Mouse (Mus musculus) right cerebral cortex, postnatal 36 days (tissue): ENCODE data around the gene Ube2e1.
"Not testable (repeated sequence)": the region's sequence is repeated elsewhere in the genome, so short reads cannot be mapped to it uniquely, and the experiment has no call there.

Source experiments
- DNase-seq, 2 experiments: peaks; one replicate each; pipeline ENCODE4 v3.0.0; 2022; ENCODE audit warnings: low spot score in 2 of 2, mixed read lengths in 1 of 2

Ube2e1 gene

DNA sequence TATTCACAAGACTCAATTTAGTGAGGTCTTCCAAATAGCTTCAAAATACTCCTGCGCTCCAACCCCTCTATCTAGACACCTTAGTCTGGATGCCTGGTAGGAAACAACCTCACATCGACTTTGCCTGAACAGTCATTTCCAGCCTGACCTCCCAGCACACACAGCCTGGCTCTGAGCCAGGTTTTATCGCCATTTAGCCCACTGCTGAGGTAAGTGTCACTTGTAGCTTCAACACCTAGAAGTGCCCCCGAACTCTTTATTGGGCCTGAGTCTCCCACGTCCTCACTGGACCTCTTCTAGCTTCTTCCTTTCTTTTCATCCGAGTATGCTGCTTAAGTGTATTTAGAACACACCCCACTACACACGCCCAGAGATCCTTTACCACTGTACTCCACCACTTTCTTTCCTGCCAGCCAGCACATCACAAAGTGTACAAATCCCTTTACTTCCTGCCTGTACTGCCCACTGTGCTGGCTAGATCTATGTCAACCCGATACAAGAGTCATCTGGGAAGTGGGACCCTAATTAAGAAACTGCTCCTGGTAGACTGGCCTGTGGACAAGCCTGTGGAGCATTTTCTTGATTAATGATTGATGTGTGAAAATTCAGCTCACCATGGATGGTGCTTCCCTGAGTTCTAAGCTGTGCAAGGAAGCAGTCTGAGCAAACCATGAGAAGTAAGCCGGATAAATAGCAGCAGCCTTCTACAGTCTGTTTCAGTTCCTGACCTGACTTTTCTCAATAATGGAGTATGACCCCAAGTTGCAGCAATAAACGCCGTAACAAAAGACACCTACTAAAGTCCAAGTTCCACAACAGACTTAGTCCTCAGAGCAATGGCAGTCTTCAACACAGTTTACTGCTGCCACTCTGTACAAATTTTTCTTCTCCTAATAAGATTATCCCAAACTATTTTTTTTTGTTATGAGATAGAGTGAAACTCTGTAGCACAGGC is 13.9 kb downstream of the Ube2e1 start:
- DNase-seq: no peak

DNA sequence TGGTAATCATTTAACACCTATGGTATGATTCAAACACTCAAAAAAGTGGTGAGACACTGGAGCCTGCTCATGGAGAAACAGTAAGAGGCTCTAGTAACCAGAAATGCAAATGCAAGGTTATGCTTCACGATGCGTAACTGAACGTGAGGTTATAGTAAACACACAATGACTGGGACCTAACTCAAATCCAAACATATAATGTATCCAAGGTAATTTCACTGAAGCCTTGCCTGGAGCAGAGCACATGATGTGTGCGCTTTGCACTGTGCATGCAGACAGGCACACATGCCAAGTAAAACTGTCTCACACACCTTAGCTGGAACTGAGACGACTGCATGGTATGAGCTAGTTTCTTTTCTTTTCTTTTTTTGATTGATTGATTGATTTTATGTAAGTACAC is 27.5 kb downstream of the Ube2e1 start:
- DNase-seq: no peak

DNA sequence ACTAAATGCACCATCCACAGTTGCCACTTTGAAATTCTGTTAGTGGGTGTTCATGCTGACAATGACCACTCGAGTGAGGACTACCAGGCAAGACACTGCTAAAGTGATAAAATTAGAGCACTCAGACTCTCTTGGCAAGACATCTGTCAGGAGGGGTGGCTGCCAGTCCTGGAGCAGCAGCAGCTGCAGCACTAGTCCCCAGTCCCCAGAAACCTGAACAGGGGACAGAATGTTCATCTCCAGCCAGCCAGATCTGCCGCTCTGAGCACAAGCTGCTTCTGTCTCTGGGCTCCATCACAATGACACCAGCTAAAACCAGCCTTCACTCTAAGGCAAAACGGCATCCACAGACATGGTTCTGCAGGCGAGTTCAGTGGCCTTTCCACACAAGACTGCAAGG is 28.4 kb downstream of the Ube2e1 start:
- peak; percentile 67 to 82 for DNase-seq

DNA sequence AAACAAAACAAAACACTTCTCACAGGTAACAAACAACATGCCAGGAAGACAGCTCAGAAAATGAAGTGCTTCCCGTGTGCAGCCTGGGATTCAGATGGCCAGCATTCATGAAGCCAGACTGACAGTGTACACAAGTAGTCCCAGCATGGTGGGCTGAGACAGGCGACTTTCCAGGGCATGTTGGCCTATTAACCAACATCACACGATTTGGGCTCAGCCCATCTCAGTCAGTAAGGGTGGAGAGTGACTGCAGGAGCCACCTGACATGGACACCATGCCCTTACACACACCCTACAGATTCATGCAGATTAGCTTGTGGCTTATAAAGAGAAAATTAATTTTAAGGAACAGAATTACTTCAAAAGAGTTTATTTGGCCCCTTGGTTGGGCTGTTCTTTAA is 28.9 kb downstream of the Ube2e1 start:
- DNase-seq: no peak

DNA sequence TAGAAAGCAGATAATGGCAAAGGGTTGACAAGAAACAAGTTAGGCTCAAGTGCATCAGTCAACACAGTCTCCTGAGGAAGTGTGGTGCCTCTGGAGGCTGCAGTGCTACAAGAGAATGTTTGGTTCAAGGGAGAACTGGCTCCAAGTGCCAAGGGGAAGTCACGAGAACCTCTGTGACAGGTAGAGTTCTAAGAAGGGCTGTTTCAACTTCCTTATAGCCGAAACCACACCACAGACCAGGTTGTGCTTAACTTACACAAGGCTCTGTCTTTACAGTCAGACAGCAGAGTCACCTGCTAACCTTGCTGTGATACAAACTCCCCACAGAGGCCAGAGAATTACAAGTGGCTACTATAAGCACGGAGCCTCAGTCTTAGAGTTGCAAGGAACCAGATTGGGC is 30.1 kb downstream of the Ube2e1 start:
- DNase-seq: no peak

DNA sequence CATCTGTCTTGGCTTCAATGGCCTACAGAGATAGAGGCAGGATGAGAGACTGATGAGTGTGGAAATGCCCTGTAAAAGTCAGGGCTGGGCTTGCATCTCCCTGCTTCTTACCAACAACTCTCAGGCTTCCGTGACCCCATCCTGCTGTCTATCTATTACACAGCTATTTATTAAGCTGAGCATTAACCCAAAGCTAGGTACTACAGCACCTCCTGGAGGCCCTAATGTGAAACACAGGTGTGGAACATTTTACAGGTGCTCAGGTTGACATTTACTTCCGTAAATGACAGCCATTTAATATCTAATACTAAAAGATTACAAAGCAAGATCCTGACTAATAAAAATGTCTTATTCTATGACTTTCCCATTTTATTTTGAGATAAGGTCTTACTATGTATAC is 31.0 kb downstream of the Ube2e1 start:
- no peak for DNase-seq

DNA sequence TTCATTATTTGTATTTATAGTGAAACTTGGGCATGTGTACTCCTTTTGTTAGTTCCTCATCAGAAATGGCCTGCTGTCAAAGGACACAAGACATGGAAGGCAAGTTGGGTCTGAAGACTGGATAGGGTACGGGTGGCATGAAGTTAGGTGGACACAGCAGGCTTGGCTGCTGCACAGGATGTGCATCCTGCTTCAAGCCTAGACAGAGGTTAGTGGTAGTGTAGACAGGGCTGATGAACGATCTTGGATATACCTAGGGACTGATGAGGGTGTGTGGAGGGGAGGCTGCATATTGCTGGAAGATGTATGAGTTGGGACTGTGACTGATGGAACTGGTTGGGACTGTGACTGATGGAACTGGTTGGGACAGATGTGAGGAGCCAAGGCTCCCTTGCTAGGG is 32.8 kb downstream of the Ube2e1 start:
- no peak for DNase-seq

DNA sequence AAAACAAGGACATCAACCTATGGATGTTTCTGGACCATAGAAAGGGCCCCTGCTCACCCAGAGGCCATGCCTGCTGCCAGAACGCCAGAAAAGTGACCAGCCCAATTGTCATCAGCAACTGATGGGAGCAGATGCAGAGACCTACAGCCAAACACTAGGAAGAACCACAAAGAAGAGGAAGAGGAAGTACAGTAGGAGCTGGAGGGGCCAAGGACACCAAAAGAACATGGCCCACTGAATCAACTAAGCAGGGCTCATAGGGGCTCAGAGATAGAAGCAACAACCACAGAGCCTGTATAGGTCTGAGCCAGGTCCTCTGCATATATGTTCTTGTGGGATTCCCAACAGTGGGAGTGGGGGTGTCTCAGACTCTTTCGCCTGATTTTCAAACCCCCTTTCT is 34.2 kb downstream of the Ube2e1 start:
- no peak for DNase-seq

DNA sequence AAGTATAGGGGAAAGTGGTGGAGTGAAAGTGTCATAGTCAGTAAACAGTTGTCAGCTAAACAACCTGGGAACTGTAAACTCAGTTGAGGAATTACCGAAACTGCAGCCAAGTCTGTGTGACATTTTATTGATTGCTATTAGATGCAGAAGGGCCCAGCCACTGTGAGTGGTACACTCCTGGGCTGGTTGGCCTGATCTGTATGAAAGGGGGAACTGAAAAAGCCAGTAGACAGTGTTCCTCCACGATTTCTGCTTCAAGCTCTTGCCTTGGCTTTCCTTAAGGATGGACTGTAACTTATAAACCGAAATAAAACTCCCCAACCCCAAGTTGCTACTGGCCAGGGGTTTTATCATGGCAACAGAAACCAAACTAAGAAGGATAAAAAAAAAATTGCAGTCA is 39.1 kb downstream of the Ube2e1 start:
- DNase-seq: no peak

DNA sequence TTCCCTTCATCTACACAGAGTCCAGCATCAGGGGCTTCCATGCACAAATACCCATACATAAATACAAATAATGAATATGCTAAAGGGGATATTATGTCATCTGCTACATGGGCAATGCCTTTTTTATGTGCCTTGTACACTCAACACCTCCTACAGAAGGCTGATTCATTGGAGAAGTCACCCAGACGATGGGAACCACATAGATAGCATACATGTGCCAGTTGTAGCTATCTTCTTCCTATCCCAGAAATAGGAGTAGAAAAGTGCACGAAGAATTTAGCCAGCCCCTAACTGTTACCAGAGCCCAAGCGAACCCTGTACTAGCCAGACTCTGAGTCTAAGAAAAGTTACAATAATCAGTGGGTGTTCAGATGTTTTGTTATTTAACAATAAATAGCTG is 39.5 kb downstream of the Ube2e1 start:
- no peak for DNase-seq

DNA sequence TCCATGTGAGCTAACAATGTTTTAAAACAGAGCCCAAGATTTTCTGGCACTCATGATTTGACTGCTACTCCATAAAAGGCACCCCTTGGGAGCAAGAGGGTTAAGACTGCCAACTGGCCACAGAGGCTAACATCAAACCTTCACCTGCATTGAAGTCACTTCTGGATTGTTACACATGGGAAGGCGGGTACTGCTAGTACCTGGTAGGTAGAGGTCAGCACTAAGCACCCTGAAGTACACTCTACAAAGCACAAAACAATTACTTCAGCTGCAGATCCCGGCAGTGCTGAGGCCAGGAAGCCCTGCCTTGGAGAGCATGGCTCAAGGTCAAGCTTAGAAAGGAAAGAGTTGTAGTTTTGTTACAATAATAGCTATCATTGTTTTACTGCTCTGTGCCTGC is 44.3 kb downstream of the Ube2e1 start:
- DNase-seq: no peak

DNA sequence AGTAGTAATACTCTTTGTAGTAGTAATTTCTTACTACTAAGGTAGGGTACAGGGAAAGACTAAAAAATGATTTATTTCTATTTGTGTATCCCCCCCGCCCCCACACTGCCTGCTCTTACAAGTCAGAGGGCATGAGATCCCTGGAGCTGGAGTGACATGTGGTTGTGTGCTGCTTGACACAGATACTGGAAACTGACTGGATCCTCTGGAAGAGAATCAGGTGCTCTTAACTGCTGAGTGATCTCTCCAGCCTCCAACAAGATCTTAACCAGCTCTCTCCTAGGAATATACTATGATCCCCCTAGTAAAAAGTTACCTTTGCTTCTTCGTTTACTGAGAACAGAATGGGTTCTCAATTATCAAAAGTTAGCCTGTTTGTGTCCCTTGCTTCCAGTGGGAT is 45.2 kb downstream of the Ube2e1 start:
- DNase-seq: no peak

DNA sequence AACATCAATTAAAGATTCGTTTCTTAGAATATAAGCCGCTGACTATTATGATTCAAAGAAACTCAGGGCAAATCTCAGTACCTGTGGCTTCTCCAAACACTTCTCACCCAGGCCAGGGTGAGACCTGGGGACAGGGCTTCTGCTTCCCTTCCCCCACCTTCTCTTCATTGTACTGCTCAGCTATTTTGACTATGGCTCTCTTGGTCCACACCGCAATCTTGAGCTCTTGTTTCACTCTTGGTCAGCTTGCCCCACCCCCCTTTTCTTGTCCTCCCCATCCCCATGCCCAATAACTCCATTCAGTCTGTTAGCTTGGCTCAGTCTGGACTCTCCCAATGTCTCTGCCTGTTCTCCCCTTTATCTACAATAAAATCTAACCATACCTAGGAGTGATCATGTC is 46.2 kb downstream of the Ube2e1 start:
- no peak for DNase-seq

DNA sequence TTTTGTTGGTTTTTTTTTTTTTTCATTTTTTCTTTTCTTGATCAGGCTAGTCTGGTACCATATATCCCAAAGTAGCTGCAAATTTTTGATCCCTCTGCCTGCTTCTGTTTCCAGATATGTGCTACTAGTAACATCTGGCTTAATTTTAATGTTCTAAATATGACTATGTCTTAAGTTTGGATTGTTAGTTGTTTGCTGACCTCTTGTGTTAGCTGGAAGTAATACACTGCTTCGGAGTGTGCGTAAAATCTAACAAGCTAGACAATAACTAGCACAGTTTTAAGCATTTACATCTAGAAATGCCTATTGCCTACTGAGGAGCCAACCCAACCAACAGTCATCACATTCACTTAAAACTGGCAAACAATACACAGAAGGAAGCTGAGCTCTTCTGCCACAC is 47.1 kb downstream of the Ube2e1 start:
- no peak for DNase-seq

DNA sequence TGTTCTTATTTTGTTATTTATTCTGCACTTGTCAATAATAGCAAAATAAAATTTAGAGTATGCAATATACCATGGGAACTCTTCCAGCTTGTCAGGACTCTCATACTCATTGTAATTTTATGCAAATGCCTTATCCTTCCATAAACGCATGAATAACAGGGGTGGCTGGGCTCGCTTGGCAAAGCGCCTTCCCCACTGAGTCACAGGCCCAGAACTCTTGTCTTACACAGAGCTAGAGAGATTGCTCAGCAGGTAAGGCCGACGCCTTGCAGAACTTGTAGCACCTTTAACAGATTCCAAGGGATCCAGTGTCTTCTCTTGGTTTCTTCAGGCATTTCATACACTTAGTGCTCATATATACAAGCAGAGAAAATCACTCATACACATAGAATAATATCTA is 51.3 kb downstream of the Ube2e1 start:
- DNase-seq: no peak

DNA sequence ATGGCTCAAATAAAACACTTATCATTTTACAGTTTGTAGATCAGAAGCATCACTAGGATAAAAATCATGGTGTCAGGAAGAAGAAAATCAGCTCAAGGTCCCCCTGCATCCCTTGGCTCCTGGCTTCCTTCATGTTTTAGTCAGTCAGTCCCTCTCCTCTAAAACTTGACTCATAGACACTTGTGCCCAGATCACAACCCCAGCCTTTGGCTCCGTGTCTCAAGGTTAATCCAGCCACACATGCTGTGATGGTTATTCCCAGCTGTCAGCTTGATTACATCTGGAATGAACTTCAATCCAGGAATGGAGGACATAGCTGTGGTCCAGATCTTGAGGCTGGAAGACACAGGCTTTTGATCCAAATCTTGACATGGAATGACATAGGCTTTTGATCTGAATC is 57.1 kb downstream of the Ube2e1 start:
- DNase-seq: no peak

DNA sequence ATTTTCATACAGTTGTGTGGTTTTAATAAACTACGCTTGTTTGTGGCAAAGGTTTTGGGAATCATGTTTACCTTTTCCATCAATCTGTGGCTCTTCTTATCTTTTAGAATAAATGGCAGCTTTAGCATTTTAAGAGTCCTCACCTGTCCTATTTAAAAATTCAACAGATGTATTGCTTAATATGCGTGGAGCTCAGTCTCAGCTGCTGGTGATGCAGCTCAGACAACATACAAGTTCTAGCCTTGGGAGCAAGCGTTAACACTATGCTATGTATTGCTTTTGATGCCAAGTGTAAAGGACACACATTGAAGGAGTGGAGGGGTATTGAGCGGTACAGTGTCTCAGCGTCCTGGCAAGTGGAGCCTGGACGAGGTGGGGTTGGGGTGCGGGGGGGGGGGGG is 60.0 kb downstream of the Ube2e1 start:
- DNase-seq: no peak

DNA sequence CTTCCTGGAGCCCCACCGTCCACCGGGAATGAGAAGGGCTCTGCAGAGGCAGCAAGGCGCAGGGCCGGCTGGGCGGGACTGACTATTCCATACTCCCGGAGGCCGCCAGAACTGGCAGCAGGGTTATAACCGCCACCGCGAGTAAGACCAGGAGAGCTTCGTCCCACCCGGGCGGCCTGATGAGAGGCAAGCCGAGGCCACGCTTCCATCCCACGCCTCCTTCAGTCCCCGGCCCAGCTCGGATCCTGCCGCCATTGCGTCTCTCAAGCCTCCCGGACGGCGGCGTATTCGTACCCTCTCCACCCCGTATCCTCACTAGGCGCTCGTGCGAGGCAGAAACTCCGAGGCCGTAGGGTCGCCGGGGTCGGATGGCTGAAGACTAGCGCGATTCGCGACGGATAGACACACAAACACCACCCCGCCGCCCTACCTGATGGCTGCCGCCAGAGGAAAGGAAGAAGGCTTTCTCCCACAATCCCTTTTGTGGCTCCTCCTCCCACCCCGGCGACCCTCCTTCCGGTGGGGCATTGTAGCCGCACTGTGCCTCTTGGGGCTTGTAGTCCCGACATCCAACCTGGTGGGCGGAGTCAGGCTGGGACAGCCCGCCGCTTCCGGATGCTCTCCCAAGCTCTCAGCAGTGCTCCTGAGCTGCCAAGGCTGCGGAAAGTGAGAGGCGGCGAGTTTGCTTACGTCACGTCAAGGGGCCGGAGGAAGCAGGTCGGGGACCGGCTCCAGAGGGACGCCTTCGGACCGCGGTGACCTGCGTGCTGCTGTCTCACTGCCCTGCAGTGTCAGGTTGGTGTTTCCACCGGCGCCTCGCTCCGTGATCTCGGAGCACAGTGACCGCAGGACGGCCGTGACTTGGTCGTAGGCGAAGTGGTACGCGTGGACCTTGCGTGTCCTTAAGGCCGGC is 60.9 kb downstream of the Ube2e1 start, which contains the start of the genes Nkiras1 and Rpl15:
Gene Nkiras1, plus strand, starts transcription at position 608 of the 913 bp plus-strand sequence.
Gene Rpl15, minus strand, starts transcription at position 863 of the 913 bp plus-strand sequence.
- DNase-seq: peak; percentile 98 to 100

DNA sequence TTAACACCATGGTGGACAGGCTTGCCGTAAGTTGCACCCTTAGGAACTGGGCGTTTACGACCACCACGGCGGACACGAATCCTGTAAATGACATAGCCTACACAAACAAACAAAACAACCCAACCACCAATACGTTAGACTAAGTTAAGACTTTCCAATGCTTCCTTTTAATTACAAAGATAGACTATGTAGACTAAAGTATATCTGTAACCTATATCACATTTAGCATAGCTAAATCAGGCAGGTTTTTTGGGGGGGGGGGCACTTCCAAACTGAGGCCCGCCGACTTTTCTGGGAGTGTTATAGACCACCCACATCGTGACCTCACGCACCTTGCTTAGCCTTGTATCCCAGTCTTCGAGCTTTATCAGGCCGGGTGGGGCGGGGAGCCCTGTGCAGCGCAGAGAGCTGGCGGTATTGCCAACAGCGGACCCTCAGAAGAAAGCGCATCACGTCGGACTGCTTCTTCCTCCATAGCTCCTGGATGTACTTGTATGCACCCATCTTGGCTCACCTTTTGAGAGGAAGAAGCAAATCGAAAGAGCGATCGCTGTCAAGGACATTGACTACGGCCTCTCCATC is 61.6 kb downstream of the Ube2e1 start:
- DNase-seq: not testable (repeated sequence)

DNA sequence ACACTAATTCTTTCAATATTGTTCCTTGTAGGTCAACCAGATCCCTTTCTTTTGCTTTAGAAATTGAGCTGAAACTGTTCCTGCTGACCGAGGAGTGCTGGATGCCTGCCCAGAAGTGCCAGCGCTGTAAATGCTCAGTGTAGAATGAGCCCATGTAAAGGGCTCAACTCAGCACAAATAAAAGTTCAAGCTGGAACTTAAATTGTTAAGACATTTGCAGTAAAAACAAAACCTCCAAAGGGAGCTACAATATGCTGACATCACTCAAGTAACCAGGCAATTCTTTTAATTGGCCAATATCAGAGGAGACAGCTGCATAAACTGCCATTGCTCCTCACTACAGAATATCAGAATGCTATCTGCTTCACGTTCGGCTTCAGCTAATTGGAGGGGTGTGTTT is 68.2 kb downstream of the Ube2e1 start:
- DNase-seq: peak in 1 of 2 experiments; percentile 40

DNA sequence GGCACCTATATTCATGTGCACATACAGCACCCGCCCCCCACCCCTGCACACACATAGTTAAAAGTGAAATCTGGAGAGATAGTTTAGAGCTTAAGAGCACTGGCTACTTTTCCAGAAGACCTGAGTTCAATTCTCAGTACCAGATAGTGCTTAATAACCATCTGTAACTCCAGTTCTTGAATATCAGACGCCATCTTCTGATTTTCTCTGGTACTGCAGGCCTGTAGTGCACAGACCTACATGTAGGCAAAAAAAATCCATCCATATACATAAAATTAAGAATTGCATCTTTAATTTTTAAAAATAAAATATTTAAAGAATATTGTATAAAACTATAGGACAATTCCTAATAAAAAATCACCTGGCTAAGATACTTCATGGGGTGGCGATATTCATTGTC is 70.5 kb downstream of the Ube2e1 start:
- DNase-seq: no peak

DNA sequence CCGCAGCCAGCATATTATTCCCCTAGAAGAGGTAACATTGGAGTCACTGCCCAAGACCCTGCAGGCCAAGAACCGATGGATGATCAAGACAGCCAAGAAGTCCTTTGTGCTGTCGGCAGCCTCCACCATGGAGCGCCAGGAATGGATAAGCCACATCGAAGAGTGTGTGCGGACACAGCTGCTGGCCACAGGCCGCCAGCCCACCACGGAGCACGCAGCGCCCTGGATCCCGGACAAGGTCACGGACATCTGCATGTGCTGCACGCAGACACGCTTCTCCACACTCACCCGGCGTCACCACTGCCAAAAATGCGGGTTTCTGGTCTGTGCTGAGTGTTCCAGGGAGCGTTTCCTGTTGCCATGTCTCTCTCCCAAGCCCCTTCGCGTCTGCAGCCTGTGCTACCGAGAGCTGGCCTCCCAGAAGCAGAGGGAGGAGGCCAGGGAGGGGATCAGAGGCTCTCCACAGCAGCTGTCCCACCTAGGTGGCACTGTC is 89.0 kb downstream of the Ube2e1 start:
- DNase-seq: no peak
